Mouse (Mus musculus): ENCODE results near the gene Klhl8.

- TF ChIP-seq HCFC1 (IDR thresholded peaks at IDR 0.05; ENCODE audit: borderline replicate concordance, insufficient read depth, low read length) (no peak), CHD2 (IDR thresholded peaks at IDR 0.05; ENCODE audit: low read depth, low read length) (no peak)
Observed at GRCm38 (mm10) chr5:103855483-103856211, 55.4 kb downstream of the Klhl8 start.

All from ES-E14 (cell line).